Mouse (Mus musculus): ENCODE measurements at regions not wholly inside any gene's neighbourhood (a gene's known extent, or its start where the extent isn't known, plus 50 kb on each side); places are given as distances from the start of the nearest gene placed in this dataset.

DNA sequence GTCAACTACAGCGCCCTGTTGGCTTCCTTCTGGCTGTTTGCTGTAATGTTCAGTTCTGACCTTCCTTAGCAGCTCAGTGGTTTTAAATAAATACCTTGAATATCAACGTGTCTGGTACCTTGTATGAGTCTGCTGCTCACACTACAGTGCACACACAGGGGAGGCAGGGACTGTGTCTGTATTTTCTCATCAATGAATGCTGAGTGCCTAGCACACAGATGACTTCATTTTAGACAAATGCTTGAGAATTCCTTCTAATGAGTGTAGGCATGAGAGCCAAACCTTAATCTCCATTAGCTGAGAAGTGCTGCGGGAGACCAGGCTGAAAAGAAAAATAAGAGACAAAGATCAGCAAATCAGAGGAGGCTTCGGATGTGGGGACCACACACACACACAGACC is 162.0 kb upstream of the Hmga2 start:
- no peak for ATAC-seq (replicated peaks; ENCODE audit: extremely low read depth, insufficient read depth, low FRiP score)
- no peaks in the 10 kb centered on the region for H3K9me3 ChIP-seq (replicated peaks; ENCODE audit: control insufficient read depth, low read length)
- 55% methylated on average over 4 of the region's 4 CpGs for WGBS

DNA sequence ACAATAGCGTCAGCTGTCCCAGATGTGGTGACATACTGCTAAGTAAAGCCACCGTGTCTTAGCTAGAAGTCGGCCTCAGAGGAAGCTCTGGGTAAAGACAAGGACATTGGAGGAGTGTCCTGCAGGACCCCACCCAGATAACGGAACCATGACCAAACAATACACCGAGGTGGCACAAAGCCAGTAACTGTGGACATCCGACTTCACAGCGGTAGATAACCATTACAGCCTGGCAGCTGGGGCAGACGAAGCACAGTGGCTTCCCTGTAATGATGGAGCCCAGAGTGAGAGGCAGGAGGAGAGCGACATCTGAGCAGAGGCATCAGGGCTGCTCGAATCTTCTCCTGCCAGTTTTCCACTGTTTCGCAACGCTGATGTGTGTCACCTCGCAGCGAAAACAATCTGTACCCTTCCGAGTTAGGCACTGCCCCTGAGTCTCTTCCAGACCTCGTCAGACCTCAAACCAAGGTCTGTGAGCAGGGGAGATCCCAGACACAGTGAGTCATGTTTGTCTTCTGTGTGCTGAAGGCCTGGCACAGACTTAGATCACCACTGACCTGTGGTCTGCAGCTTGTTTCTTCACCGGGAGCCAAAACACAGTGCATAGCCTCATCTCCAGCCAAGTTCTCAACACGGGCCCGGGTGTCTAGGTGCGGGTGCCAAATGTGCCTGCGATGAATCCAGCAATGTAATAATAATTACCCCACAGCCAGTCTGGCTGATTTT is 159.7 kb upstream of the Hmga2 start:
- Histone ChIP-seq H3K4me2 (ENCODE audit: low read depth, low read length) (no peak overlapping the region), H3K9ac (ENCODE audit: low read length) (no peak overlapping the region), H3K9me3 (replicated peaks; ENCODE audit: control insufficient read depth, low read length) (no peaks in the 10 kb centered on the region), H3K27me3 (ENCODE audit: control insufficient read depth, insufficient read depth, low read length) (no peaks in the 10 kb centered on the region), H3K4me1 (ENCODE audit: control insufficient read depth, insufficient read depth, low read length) (peaks cover 6% of the 10 kb centered on the region; the same call in 1 of the 2 replicates), H3K27ac (ENCODE audit: low read length) (no peak overlapping the region), H3K36me3 (ENCODE audit: control insufficient read depth, insufficient read depth) (no peaks in the 10 kb centered on the region), H3K4me3 (ENCODE audit: low read length) (no peak overlapping the region)
- ATAC-seq (replicated peaks; ENCODE audit: extremely low read depth, insufficient read depth, low FRiP score) = peak; percentile 18; the same call in 1 of the 2 replicates
- WGBS = 43% methylated on average over 21 of the region's 21 CpGs

More for the DNA sequence above, 162.0 kb upstream of the Hmga2 start:
- Histone ChIP-seq H3K4me2 (ENCODE audit: low read depth, low read length) (no peak overlapping the region), H3K4me3 (ENCODE audit: low read length) (no peak overlapping the region), H3K4me1 (ENCODE audit: control insufficient read depth, insufficient read depth, low read length) (peaks cover 6% of the 10 kb centered on the region; the same call in 1 of the 2 replicates), H3K27ac (ENCODE audit: low read length) (no peak overlapping the region), H3K36me3 (ENCODE audit: control insufficient read depth, insufficient read depth) (no peaks in the 10 kb centered on the region), H3K27me3 (ENCODE audit: control insufficient read depth, insufficient read depth, low read length) (no peaks in the 10 kb centered on the region), H3K9ac (ENCODE audit: low read length) (no peak overlapping the region)

DNA sequence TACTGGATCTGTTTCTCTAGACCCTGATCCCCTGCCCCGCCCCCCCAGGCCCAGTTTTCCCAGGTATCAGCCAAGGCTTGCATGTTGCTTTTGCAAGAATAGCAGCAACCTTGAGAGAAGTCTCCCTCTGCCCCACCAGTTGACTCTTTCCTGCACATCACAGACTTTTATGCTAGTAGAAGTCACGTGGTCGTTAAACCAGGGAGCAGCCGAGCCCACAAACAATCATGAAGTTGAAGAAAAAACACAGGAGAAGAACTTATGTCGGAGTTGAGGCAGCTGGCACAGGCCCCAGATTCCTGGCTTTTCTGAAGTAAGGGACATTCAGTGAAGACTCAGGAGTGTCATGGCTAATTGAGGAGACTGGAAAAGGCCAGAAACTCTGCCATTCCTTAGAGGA is 158.9 kb upstream of the Hmga2 start:
- WGBS = 64% methylated on average over 5 of the region's 5 CpGs
- H3K27ac ChIP-seq (ENCODE audit: low read length) = no peak overlapping the region
- no peak overlapping the region for H3K4me2 ChIP-seq (ENCODE audit: low read depth, low read length)
- H3K9me3 ChIP-seq (replicated peaks; ENCODE audit: control insufficient read depth, low read length) = no peaks in the 10 kb centered on the region
- no peak overlapping the region for H3K4me3 ChIP-seq (ENCODE audit: low read length)
- no peak for ATAC-seq (replicated peaks; ENCODE audit: extremely low read depth, insufficient read depth, low FRiP score)
- no peaks in the 10 kb centered on the region for H3K36me3 ChIP-seq (ENCODE audit: control insufficient read depth, insufficient read depth)
- H3K27me3 ChIP-seq (ENCODE audit: control insufficient read depth, insufficient read depth, low read length) = no peaks in the 10 kb centered on the region
- H3K4me1 ChIP-seq (ENCODE audit: control insufficient read depth, insufficient read depth, low read length) = peaks cover 4% of the 10 kb centered on the region; the same call in 1 of the 2 replicates
- H3K9ac ChIP-seq (ENCODE audit: low read length) = no peak overlapping the region

DNA sequence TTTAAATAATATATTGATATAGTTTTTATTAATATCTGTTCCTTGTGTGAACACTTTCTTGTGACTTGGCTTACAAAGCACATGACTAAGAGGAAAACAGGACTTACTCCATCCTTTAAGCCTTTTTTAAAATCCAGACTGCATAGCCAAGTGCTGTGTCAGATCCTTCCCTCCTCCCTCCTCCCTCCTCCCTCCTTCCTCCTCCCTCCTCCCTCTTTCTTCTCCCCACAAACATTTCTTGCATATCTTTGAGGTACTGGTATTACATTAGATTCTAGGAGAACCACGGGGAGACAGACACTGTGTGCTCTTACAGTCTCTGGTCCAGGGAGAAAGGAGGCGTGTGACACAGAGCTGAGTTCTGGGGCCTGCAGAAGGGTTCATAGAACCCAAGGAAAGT is 155.8 kb upstream of the Hmga2 start:
- Histone ChIP-seq H3K27ac (ENCODE audit: low read length) (no peak overlapping the region), H3K36me3 (ENCODE audit: control insufficient read depth, insufficient read depth) (no peaks in the 10 kb centered on the region), H3K4me2 (ENCODE audit: low read depth, low read length) (no peak overlapping the region), H3K27me3 (ENCODE audit: control insufficient read depth, insufficient read depth, low read length) (no peaks in the 10 kb centered on the region), H3K4me3 (ENCODE audit: low read length) (no peak overlapping the region), H3K9me3 (replicated peaks; ENCODE audit: control insufficient read depth, low read length) (no peaks in the 10 kb centered on the region), H3K9ac (ENCODE audit: low read length) (no peak overlapping the region), H3K4me1 (ENCODE audit: control insufficient read depth, insufficient read depth, low read length) (peaks cover 4% of the 10 kb centered on the region; the same call in 1 of the 2 replicates)
- 59% methylated on average over 2 of the region's 2 CpGs for WGBS
- no peak for ATAC-seq (replicated peaks; ENCODE audit: extremely low read depth, insufficient read depth, low FRiP score)

DNA sequence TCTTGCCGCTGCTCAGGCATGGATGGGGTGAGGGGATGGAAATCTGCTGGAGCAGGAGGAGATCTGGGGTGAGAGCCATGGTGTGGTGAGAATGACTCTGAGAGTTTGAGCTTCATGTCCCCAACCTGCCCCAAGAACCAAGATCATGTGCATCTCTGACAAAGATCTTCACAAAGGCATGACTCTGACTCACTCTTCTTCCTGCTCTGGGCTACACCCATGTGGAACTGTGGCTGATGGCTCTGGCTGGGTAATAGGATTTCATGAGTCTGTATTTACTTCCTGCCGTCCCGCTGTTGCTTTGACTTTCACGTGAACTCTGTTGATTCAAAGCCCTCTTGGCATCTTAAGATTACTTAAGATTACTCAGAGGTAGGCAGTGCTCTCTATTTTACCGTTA is 151.8 kb upstream of the Hmga2 start:
- no peaks in the 10 kb centered on the region for H3K27me3 ChIP-seq (ENCODE audit: control insufficient read depth, insufficient read depth, low read length)
- H3K4me3 ChIP-seq (ENCODE audit: low read length) = no peak overlapping the region
- no peaks in the 10 kb centered on the region for H3K9me3 ChIP-seq (replicated peaks; ENCODE audit: control insufficient read depth, low read length)
- H3K36me3 ChIP-seq (ENCODE audit: control insufficient read depth, insufficient read depth) = no peaks in the 10 kb centered on the region
- no peaks in the 10 kb centered on the region for H3K4me1 ChIP-seq (ENCODE audit: control insufficient read depth, insufficient read depth, low read length)
- no peak overlapping the region for H3K27ac ChIP-seq (ENCODE audit: low read length)
- WGBS = 63% methylated on average over 5 of the region's 5 CpGs
- no peak overlapping the region for H3K9ac ChIP-seq (ENCODE audit: low read length)
- no peak overlapping the region for H3K4me2 ChIP-seq (ENCODE audit: low read depth, low read length)
- no peak for ATAC-seq (replicated peaks; ENCODE audit: extremely low read depth, insufficient read depth, low FRiP score)

DNA sequence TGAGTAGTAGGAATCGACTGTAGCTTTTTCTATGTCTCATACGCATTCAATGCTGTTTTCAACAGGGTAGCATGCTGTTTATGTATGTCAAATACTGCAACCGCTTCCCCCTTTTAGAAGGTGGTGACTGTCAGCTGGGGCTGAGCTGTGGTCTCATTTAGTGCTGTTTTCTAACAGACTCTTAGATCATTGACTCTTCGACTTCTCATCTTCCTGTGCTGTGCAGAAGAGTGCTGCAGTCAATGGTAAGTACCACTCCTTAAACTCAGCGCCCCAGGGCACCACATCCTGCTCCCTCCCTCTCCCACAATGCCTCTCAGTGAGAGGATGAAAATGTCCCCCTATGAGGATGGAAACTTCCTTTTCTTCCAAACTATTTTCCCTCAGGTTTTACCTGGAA is 149.2 kb upstream of the Hmga2 start:
- H3K4me1 ChIP-seq (ENCODE audit: control insufficient read depth, insufficient read depth, low read length) = no peaks in the 10 kb centered on the region
- H3K27ac ChIP-seq (ENCODE audit: low read length) = no peak overlapping the region
- no peak overlapping the region for H3K9ac ChIP-seq (ENCODE audit: low read length)
- H3K36me3 ChIP-seq (ENCODE audit: control insufficient read depth, insufficient read depth) = no peaks in the 10 kb centered on the region
- no peak overlapping the region for H3K4me2 ChIP-seq (ENCODE audit: low read depth, low read length)
- H3K9me3 ChIP-seq (replicated peaks; ENCODE audit: control insufficient read depth, low read length) = 0 out of 2 replicates have a peak, but pooled peaks cover under 1% of the 10 kb centered on the region
- WGBS = 64% methylated on average over 5 of the region's 5 CpGs
- ATAC-seq (replicated peaks; ENCODE audit: extremely low read depth, insufficient read depth, low FRiP score) = no peak
- no peaks in the 10 kb centered on the region for H3K27me3 ChIP-seq (ENCODE audit: control insufficient read depth, insufficient read depth, low read length)
- H3K4me3 ChIP-seq (ENCODE audit: low read length) = no peak overlapping the region

DNA sequence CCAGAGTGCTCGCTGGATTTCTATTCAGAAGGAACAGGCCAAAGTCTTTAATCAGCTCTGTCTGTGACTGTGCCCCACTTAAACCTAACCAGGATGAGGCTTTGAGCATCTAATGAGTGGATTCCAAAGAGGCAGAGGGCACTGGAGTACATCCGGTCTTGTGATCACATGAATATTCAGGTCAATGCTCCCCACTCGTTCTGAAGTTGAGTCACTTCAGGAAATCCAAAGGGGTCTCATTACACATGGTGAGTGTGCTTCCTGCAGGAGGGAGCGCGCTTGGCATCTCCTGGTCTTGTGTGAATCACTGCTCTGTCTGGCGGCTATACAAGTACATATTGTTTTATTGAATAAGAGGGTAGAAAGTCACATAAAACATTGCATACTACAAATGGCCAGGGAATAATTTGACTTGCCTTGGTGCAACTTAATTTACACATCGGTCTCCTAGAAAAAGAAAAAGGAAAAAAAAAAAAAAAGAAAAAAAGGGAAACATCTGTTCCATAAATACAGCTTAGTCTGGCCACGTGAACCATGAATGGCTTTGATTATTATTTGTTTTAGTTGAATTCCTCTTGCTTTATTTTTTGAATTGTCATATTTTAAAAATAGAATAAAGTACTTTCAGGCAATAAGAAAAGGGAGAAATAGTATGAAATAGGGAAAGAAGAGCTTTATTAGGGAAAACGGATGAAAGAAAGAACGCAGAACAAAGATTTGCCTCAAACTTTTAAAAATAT is 148.1 kb upstream of the Hmga2 start:
- 0 out of 2 replicates have a peak, but pooled peaks cover 2% of the 10 kb centered on the region for H3K9me3 ChIP-seq (replicated peaks; ENCODE audit: control insufficient read depth, low read length)
- ATAC-seq (replicated peaks; ENCODE audit: extremely low read depth, insufficient read depth, low FRiP score) = no peak
- 70% methylated on average over 10 of the region's 10 CpGs for WGBS

DNA sequence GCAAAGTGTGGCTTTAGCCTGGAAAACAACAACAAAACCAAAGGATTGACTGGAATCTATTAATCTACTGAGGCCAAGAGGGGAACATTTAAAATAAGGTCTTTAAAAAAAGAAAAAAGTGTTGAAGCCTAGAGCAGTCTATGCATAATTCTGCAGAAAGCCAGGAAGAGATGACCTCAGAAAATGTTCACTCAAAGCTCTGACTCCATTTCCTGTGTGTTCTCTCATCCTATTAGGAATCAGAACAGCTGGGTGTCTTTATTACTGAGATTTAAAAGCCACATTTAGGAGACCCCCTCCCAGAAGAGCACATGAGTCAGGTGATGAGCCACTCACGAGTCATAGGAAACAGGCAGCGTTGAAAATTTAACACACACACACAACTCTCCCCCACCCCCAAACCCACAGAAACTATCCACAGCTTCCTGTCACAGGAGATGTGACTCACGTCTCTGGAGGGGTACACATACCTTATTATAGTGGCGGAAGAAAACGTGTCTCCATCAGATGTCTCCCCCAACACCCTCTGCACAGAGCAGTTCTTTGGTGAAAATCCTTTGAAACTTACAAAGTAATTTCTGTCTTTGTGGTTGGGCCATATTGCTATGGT is 140.2 kb upstream of the Hmga2 start:
- WGBS = 47% methylated on average over 5 of the region's 5 CpGs
- no peak; the same call in 1 of the 2 replicates for ATAC-seq (replicated peaks; ENCODE audit: extremely low read depth, insufficient read depth, low FRiP score)
- no peak overlapping the region for H3K27ac ChIP-seq (ENCODE audit: low read length)
- H3K9ac ChIP-seq (ENCODE audit: low read length) = no peak overlapping the region
- no peaks in the 10 kb centered on the region for H3K27me3 ChIP-seq (ENCODE audit: control insufficient read depth, insufficient read depth, low read length)
- no peaks in the 10 kb centered on the region for H3K36me3 ChIP-seq (ENCODE audit: control insufficient read depth, insufficient read depth)
- no peak overlapping the region for H3K4me2 ChIP-seq (ENCODE audit: low read depth, low read length)
- no peaks in the 10 kb centered on the region for H3K4me1 ChIP-seq (ENCODE audit: control insufficient read depth, insufficient read depth, low read length)
- H3K4me3 ChIP-seq (ENCODE audit: low read length) = no peak overlapping the region
- H3K9me3 ChIP-seq (replicated peaks; ENCODE audit: control insufficient read depth, low read length) = 0 out of 2 replicates have a peak, but pooled peaks cover 2% of the 10 kb centered on the region

More for the DNA sequence above, 148.1 kb upstream of the Hmga2 start:
- H3K9ac ChIP-seq (ENCODE audit: low read length) = no peak overlapping the region
- no peaks in the 10 kb centered on the region for H3K4me1 ChIP-seq (ENCODE audit: control insufficient read depth, insufficient read depth, low read length)
- H3K27ac ChIP-seq (ENCODE audit: low read length) = no peak overlapping the region
- no peaks in the 10 kb centered on the region for H3K27me3 ChIP-seq (ENCODE audit: control insufficient read depth, insufficient read depth, low read length)
- H3K36me3 ChIP-seq (ENCODE audit: control insufficient read depth, insufficient read depth) = no peaks in the 10 kb centered on the region
- no peak overlapping the region for H3K4me2 ChIP-seq (ENCODE audit: low read depth, low read length)
- H3K4me3 ChIP-seq (ENCODE audit: low read length) = no peak overlapping the region

DNA sequence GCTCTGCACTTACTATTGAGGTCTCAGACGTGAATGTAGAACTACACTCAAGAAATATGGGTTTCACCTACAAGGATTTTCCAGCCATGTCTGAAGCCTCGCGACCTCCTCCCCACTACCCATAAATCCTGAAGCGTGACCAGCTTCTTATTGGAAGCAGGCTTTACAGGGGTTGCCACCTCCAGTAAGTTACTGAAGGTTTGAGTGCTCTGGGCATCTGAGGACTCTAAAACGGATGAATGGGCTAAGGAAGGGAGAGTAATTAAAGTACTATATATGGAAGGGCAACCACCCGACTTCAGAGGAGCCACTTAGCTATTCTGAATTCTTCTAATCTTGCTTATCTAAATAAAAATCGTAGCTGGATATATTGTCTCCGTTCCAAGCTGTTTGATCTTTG is 136.1 kb upstream of the Hmga2 start:
- ATAC-seq (replicated peaks; ENCODE audit: extremely low read depth, insufficient read depth, low FRiP score) = no peak
- 69% methylated on average over 8 of the region's 8 CpGs for WGBS

More for the DNA sequence above, 136.1 kb upstream of the Hmga2 start:
- Histone ChIP-seq H3K9ac (ENCODE audit: low read length) (no peak overlapping the region), H3K4me2 (ENCODE audit: low read depth, low read length) (no peak overlapping the region), H3K27ac (ENCODE audit: low read length) (no peak overlapping the region), H3K4me1 (ENCODE audit: control insufficient read depth, insufficient read depth, low read length) (no peaks in the 10 kb centered on the region), H3K27me3 (ENCODE audit: control insufficient read depth, insufficient read depth, low read length) (no peaks in the 10 kb centered on the region), H3K4me3 (ENCODE audit: low read length) (no peak overlapping the region), H3K9me3 (replicated peaks; ENCODE audit: control insufficient read depth, low read length) (no peaks in the 10 kb centered on the region), H3K36me3 (ENCODE audit: control insufficient read depth, insufficient read depth) (no peaks in the 10 kb centered on the region)
